Mouse (Mus musculus) T-helper 2 cell (primary cell): ENCODE data around the gene Gja8.

Source experiments
- in situ Hi-C: fragments of 300-600 bp; cut with MboI, MseI; formaldehyde crosslinking; loops from one replicate; pipeline ENCODE4 v1.15.1; 2025; ENCODE audit warnings: high pct_unique_total_duplicates

The Gja8 gene

GRCm38 (mm10) chr3:96925920-96926319 lies at the start of gene Gja8:
Gene Gja8, minus strand, starts transcription at chr3:96926020.
- in situ Hi-C loops = no loop called here

- in situ Hi-C loops = no loop called here
These were observed 48.6 kb upstream of the Gja8 start for GRCm38 (mm10) chr3:96974467-96974866.

GRCm38 (mm10) chr3:96970986-96971385 lies 45.2 kb upstream of the Gja8 start:
- in situ Hi-C loops = no loop called here

GRCm38 (mm10) chr3:96963088-96964034 lies 37.5 kb upstream of the Gja8 start:
- in situ Hi-C loops = no loop called here

GRCm38 (mm10) chr3:96960597-96960996 lies 34.8 kb upstream of the Gja8 start:
- in situ Hi-C loops = no loop called here

GRCm38 (mm10) chr3:96953489-96954233 lies 27.8 kb upstream of the Gja8 start:
- in situ Hi-C loops = no loop called here

GRCm38 (mm10) chr3:96942706-96943105 lies 16.9 kb upstream of the Gja8 start:
- in situ Hi-C loops = no loop called here

GRCm38 (mm10) chr3:96938738-96939137 lies 12.9 kb upstream of the Gja8 start:
- in situ Hi-C loops = loop anchor here (5.0 to 10.0 kb wide), 3 partner anchors 149 to 396 kb away; no protein-coding TSS in a partner anchor

- in situ Hi-C loops = loop anchor here (5.0 to 10.0 kb wide), 3 partner anchors 150 to 397 kb away; no protein-coding TSS in a partner anchor
These were observed 11.8 kb upstream of the Gja8 start for GRCm38 (mm10) chr3:96937606-96938005.

GRCm38 (mm10) chr3:96936241-96936640 lies 10.4 kb upstream of the Gja8 start:
- in situ Hi-C loops = loop anchor here (5.0 to 10.0 kb wide), 3 partner anchors 151 to 399 kb away; no protein-coding TSS in a partner anchor

- in situ Hi-C loops = loop anchor here (10.0 kb wide), 2 partner anchors 254 to 404 kb away; no protein-coding TSS in a partner anchor
These were observed 5.5 kb upstream of the Gja8 start for GRCm38 (mm10) chr3:96931261-96931681.

GRCm38 (mm10) chr3:96924631-96925030 lies 1.2 kb downstream of the Gja8 start:
- in situ Hi-C loops = no loop called here

- in situ Hi-C loops = no loop called here
These were observed 4.8 kb downstream of the Gja8 start for GRCm38 (mm10) chr3:96920991-96921390.

GRCm38 (mm10) chr3:96905592-96905991 lies 20.2 kb downstream of the Gja8 start:
- in situ Hi-C loops = loop anchor here (5.0 kb wide), 1 partner anchor 93 kb away; no protein-coding TSS in a partner anchor

GRCm38 (mm10) chr3:96904851-96905541 lies 20.8 kb downstream of the Gja8 start, which contains the start of gene Gpr89:
Gene Gpr89, minus strand, starts transcription at chr3:96905346.
- in situ Hi-C loops = loop anchor here (5.0 kb wide), 1 partner anchor 93 kb away; no protein-coding TSS in a partner anchor

GRCm38 (mm10) chr3:96904393-96904792 lies 21.4 kb downstream of the Gja8 start, which contains the start of gene Gja5:
Gene Gja5, plus strand, starts transcription at chr3:96904693.
- in situ Hi-C loops = no loop called here

- in situ Hi-C loops = no loop called here
These were observed 23.4 kb downstream of the Gja8 start for GRCm38 (mm10) chr3:96902336-96902999.

- in situ Hi-C loops = no loop called here
These were observed 42.1 kb downstream of the Gja8 start for GRCm38 (mm10) chr3:96883690-96884089.

- in situ Hi-C loops = no loop called here
These were observed 43.6 kb downstream of the Gja8 start for GRCm38 (mm10) chr3:96882061-96882849.

GRCm38 (mm10) chr3:96881557-96881956 lies 44.3 kb downstream of the Gja8 start:
- in situ Hi-C loops = no loop called here
